Mouse (Mus musculus) spleen, postnatal 10 days (tissue): ENCODE results near the gene Ndufa5.

Source experiments
- DNase-seq, 2 experiments: peaks; one replicate each; pipeline ENCODE4 v3.0.0; 2021 to 2022; ENCODE audit warnings: low spot score in 2 of 2

The Ndufa5 gene

DNA sequence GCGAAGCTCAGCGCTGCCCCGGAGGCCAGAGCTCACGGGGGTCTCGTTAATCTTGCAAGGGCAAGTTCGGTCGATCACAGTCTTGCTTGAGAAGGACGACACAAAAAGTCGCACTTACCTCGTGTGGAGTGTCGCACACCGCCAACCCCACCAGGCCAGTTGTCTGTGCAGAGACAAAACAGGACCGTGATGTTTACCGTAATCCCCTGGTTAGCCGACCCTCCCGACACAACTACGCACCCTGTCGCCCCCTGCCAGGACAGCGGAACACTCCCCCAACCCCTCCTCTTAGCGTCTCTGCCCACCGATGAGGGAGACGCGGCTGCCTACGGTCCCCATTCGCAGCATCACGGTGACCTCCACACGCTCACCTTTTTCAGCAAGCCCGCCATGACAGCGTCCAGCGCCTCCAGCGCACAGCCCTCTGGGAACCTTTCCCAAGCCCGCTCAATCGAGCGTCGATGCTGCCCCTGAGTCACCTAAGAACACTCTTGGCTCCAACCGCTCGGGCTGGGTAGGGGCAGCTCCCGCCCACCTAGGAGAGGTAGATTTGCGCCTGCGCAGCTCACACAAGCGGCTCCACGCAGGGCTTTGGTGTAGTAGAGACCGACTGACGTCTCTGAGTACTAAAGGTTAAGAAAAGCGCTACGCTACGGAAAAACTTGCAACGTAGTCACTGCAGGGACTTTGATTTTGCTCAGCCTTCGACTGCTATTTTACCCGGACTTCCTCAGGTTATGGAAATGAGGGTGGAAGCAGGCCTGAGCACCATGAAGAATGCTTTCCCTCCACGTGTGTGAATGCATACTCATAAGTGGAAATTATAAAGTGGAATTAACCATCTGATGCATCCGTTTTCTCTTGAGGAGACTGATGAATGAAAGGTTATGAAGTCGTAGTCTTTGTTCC, at the start of gene Ndufa5:
TSS of gene Ndufa5 (minus strand) at position 859 of the 909 bp plus-strand sequence.
- peak; percentile 69 to 92 for DNase-seq

DNA sequence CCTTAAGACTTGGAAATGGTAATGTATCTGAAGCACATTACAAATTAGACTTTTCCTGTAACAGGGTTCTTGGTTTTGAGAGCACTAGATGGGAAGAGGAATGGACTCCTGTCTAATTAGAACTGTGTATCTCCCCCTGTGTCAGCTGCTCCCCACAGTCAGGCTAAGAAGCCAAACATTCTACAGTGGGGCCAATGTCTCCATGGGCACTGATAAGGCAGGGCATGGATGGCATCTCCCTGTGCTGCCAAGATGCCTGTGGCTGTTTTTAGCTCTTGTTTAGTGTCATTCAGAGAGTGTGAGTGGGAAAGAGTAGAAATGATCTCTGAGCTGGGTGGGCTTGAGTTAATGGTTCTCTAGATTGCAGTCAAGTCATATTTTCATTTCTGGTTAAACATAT, 45.5 kb upstream of the Ndufa5 start:
- DNase-seq = no peak

DNA sequence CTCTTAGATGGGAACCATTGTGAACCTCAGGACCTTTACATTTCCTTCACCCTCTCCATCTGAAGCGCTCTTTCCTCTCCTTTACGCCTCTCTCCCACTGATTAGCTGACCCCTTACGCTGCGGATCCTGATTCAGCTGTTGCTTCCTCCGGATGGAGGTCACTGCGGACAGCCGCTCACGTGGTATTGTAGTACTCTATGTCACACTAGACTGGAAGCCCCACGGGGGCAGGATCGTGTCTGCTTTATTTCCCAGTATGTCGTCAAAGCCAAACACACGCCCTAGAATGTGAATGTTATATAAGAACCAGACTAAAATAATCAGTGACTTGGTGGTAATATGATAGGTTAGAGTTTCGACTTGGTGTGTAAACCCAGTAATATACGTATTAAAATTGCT, 44.6 kb upstream of the Ndufa5 start:
- DNase-seq = no peak

DNA sequence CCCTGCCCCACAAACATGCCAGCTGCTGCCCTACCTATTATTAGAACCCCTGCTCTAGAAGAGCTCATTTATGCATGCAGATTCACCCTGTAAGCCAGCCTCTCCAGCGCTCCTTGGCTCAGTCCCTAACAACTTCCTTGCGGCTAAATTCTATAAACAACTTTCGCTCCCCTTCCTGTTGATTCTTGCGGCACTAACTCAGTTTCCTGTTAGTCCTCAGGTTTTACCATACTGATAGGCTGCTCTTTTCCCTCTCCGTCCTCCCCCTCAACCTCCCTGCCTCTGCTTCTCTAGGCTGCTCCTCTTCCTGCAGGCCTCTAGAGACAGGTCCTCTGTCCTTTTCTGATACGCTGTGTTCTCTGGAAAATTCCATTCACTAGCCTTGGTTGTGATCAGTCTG, 43.3 kb upstream of the Ndufa5 start:
- no peak for DNase-seq

DNA sequence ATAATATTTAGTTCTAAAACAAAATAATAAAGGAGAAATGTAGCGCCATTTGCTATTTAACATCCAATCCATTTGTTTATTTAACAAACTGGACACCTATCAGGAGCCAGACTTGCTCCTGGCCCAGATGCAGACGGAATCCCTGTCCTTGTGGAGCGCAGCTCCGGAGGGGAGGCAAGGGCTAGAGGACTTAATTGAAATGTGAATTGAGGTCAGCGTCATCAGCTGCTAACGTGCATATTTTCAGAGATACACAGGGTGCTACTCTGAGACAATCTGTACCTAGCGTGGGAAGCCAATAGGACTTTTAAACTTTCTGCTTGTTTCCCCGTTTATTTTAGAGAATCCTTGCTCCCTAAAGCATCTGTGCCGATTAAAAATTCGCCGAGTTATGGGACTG, 42.5 kb upstream of the Ndufa5 start:
- DNase-seq = no peak

DNA sequence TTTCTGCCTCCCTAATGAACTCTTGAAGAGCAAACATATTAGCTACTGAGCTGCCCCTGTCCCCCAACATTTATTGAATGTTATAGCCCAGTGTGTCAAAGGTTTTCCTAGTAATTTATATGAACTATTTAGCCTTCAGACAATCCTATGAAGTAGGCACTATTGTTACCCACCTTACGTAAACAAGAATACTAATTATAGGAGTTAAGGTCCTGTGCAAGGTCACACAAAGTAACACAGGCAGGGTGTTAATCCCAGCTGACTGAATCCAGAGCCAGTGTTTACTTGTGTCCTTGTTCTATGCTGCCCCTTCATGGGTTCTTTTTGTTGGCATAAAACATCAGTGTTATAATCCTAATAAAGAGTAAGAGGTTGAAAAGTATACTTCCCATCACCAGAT, 41.9 kb upstream of the Ndufa5 start:
- no peak for DNase-seq

DNA sequence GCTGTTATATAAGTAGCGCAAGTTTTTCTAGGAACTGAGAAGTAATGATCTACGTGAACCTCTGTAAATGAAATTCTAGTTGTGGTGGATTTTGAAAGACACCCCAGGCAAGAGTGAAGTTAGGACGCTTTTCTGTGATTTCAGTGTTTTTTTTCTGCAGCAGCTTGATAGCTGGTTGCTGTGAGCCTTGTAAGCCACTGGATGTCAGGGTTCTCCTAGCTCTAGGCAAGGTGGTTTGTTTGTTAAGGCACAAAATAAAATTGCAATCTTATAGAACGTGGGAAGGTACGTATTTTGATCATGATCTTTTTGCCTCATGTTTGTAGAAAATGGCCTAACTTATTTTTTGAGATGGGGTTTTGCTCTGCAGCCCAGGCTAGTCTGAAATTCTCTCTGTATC, 41.1 kb upstream of the Ndufa5 start:
- no peak for DNase-seq

DNA sequence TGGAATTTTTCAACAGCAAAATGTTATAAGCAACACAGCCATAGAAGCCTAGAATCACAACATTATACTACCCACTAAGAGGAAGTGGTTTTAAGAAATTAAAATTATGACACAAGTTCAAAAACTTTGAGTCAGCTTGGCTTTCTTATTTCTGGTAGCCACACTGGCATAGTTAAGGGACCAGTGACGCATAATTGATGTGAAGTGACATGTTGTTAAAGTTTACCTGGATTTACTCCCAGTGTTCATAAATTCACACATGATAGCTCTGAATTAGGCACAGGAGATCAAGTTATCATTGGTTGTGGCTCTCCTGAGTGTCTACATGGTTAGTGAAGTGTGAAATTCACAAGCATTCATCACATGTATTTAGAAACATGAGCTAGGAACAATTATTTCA, 37.1 kb upstream of the Ndufa5 start:
- no peak for DNase-seq

DNA sequence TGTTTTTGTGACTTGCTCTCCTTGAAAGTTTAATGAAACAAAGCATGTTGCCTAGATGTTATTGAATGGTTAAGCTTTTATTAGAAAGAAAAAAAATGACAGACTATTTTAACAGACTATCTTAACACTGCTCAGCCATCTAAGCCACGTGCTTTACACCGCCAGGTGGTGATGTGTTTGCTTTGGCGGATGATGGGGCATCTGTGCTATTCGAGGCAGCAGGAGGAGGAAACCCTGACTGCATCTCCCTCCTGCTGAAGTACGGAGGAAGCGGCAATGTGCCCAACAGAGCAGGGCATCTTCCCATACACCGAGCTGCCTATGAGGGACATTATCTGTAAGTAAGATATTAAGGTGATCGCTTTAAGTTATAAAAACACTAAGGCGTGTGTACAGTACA, 36.3 kb upstream of the Ndufa5 start:
- DNase-seq = no peak

DNA sequence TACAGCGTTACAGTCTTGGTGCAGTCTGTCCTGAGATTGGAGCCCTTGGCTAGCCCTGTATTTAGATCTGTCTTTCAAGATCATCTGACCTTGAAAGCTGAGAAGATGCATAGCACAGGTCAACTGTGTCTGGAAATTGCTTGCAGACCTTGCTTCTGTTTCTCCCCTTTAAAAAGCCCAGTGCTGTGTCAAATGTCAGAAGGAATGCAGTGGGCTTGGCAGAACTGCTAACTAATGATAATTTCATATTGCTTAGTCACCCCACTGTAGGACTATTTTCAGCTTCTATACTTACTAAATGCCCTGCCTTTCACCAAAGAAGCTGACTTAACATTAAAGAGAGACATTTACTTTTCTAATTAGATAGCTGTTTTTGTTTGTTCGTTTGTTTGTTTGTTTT, 27.7 kb upstream of the Ndufa5 start:
- DNase-seq = no peak

DNA sequence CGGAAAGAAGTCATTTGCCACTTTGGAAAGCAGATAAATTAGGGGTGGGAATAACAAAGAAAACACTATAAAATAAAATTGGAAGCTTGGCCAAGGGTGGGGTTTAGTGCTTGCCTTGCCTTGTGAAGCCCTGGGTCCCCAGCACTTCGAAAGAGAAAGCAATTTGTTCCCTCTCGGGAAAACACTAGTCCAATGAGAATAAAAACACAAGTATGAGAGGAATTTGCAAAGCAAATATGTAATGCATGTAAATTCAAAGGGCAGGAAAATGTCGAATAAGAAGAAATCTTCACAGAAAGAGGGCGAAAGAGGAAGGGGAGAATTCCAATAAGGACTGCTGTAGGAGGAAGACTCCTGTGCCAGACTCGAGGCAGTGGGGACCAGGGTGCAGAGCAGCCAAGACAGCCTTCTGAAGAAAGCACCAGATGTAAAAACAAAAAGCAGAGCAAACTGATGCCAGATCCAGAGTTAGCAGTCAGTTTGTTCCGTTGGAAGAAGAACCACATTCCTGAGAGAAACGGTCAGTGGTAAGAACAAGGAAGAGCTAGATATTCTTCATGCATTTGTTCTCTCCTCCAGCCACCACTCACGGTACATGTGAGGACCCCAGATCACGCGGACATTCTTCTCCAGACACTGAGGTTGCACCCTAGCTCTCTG, 26.7 kb upstream of the Ndufa5 start:
- no peak for DNase-seq

DNA sequence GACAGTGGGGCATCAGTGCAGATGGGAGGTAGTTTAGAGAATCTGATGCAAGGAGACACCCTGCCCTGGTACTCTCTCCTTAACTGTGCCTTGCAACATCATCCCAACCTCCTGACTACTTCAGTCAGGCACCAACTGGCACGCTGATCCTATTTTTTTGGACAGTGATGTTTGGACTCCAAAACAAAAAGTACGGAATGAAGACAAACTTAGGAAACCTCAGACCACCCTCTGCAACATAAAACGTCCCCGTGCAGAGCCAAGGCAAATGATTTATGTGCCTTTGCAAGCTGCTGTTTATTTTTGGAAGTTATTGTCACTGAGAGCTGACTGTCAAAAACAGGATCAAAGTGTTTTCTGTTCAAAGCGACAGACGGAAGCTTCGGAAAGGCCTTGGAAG, 24.2 kb upstream of the Ndufa5 start:
- no peak for DNase-seq

GRCm38 (mm10) chr6:24549801-24550200, 22.0 kb upstream of the Ndufa5 start:
- no peak for DNase-seq

- DNase-seq = no peak
Observed at GRCm38 (mm10) chr6:24546716-24547420, 19.1 kb upstream of the Ndufa5 start.

- no peak for DNase-seq
Observed at GRCm38 (mm10) chr6:24543119-24543591, 15.3 kb upstream of the Ndufa5 start.

DNA sequence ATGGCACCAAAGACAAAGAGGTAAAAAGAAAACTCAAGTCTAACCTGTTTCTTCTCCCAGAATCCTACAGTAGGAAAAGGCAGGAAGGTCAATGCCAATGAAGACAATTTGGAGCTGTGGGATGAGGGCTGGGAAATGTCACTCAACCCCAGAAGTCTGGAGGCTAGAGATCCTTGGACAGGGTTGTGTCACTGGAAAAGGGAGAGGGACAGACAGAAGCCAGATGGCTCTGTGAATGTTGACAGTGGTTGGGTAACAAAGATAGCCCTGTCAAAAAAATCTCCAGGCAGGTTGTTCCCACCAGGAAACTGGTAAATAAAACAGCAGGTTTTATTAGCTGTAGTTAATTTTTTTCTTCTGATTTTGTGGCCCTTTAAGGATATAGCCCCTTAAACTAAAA, 14.6 kb upstream of the Ndufa5 start:
- DNase-seq = no peak

DNA sequence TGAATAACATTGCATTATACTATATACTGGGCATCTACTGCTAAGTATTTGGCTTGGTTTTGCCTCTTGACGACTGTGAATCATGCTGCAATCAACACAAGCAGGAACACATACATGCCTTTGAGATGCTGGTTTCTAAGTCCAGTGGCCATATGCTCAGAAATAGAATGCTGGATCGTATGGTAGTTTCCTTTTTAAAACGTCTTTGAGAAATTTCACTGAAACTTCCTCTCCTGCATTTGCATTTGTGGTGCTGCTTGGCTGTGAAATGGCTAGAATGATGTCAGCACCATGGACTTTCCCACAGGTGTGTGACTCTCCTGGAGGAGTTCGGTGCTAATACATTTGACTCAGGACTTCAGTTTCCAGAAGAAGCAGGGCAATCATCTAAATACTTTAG, 12.3 kb upstream of the Ndufa5 start:
- no peak for DNase-seq

DNA sequence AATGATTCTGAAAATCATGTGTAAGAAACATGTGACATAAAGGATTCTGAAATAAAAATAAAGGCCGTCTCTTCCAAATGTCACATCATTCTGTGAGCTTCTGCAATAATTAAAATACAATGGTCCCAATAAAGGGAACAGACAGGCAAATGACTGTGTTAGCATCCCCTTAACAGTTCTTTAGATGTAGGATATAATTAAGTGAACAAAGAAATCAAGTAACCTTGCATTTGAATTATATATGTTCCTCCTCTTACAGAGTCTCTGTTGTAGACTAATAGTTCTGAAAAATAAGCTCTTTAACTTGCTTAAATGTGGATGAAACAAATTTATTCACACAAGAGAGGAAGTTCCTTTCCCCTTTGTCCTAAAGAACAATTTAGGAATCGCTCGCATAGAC, 10.6 kb upstream of the Ndufa5 start:
- DNase-seq = no peak

GRCm38 (mm10) chr6:24532804-24533203, 5.0 kb upstream of the Ndufa5 start:
- no peak for DNase-seq

- DNase-seq = no peak
Observed at GRCm38 (mm10) chr6:24530711-24531420, 3.1 kb upstream of the Ndufa5 start.

DNA sequence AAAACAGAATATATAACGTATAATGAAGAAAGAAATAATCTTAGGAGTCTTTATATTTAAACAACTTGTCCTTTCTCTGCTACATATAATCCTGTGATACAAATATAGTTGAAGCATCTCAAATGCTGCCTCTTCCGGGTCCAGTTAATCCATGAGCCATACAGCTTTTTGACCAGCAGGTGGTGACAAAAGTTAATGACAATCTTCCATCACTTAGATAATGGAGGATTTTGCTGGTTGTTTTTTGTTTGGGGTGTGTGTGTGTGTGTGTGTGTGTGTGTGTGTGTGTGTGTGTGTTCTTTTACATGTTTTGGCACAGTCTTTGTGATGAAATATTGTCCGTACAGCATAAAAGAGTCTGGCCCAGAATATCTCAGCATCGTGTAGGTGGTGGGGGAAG, 2.4 kb upstream of the Ndufa5 start:
- peak in 1 of 2 experiments; percentile 50 for DNase-seq

GRCm38 (mm10) chr6:24528064-24528243, 141 bp upstream of the Ndufa5 start, which contains the start of gene Asb15:
TSS of gene Asb15 (plus strand) at chr6:24528144.
- DNase-seq = no peak
